Mouse (Mus musculus) kidney, embryonic 15.5 days (tissue): ENCODE measurements around the gene Mre11a. TPM values are rescaled to one million over a fixed set of nuclear protein-coding genes. Genes with fewer than 3 reads are reported as not detected.
"Not testable (repeated sequence)": the region's sequence is repeated elsewhere in the genome, so short reads cannot be mapped to it uniquely, and the experiment has no call there.

Experiments
- ATAC-seq: fragments of 200-750 bp; cut with Nextera tagmentation; replicated peaks from 2 replicates; pipeline ENCODE4 v1.8.0; 2017; ENCODE audit warnings: moderate TSS enrichment; ENCODE audit not compliant: low FRiP score
- H3K27ac ChIP-seq: fragments of 300-500 bp; sonication (generic); 2 replicates; pipeline ENCODE4 v1.5.1; 2015; ENCODE audit warnings: mild to moderate bottlenecking, inconsistent platforms
- H3K27me3 ChIP-seq: fragments of 300-500 bp; sonication (generic); 2 replicates; pipeline ENCODE4 v1.6.1; 2015; ENCODE audit warnings: inconsistent platforms
- H3K36me3 ChIP-seq: fragments of 300-500 bp; sonication (generic); 2 replicates; pipeline ENCODE4 v1.6.1; 2015; ENCODE audit warnings: inconsistent platforms
- H3K4me1 ChIP-seq: fragments of 300-500 bp; sonication (generic); 2 replicates; pipeline ENCODE4 v1.6.1; 2015; ENCODE audit warnings: inconsistent platforms
- H3K4me2 ChIP-seq: fragments of 300-500 bp; sonication (generic); 2 replicates; pipeline ENCODE4 v1.6.1; 2015; ENCODE audit warnings: moderate library complexity, mild to moderate bottlenecking, inconsistent platforms
- H3K4me3 ChIP-seq: fragments of 300-500 bp; sonication (generic); replicated peaks from 2 replicates; pipeline ENCODE4 v1.5.1; 2015; ENCODE audit warnings: mild to moderate bottlenecking, inconsistent platforms
- H3K9ac ChIP-seq: fragments of 300-500 bp; sonication (generic); 2 replicates; pipeline ENCODE4 v1.6.1; 2015; ENCODE audit warnings: mild to moderate bottlenecking, inconsistent platforms
- H3K9me3 ChIP-seq: fragments of 300-500 bp; sonication (generic); replicated peaks from 2 replicates; pipeline ENCODE4 v1.6.1; 2016; ENCODE audit warnings: inconsistent platforms
- WGBS: fragments of 180-500 bp; shearing (Covaris S2); methylation state at CpG from one replicate; pipeline ENCODE4 v1.1.7; 2015; ENCODE audit warnings: mixed read lengths; 5-methylcytosine and 5-hydroxymethylcytosine counted together
- polyA plus RNA-seq: library from polyadenylated mRNA; unstranded; fragments of >200 nt; fragmentation: Nextera tagmentation; extraction: Ambion mirVana; gene quantifications from 2 replicates; pipeline ENCODE4 v1.2.1, GENCODE M21; 2015

The Mre11a gene
- polyA plus RNA-seq, 1 experiment from 2014 or later = 26.0 TPM

DNA sequence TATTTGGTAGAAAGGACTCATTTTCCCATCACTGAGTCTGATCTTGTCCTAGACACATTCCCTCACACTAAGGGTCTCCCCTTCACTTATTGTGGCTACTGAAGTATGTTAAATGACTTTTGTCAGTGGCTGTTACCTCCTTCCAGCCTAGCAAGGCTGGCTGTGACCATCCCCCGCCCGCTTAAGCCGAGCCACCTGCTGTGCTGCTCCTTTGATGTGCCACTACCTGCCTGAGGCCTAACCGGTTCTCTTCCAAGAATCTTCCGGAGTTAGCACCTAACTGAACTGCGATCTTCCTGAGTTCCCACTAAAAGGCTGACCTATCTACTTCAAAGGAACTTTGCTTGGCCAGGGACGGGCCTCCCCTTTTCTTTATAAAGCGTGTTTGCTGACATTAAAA is 92.1 kb downstream of the Mre11a start:
- H3K27me3 ChIP-seq, H3K4me2 ChIP-seq, H3K27ac ChIP-seq, H3K4me3 ChIP-seq, H3K9ac ChIP-seq, H3K9me3 ChIP-seq, ATAC-seq, H3K36me3 ChIP-seq: not testable (repeated sequence)
- peaks cover 11% of the 10 kb centered on the region; the same call in 1 of the 2 replicates for H3K4me1 ChIP-seq
- WGBS = 29% methylated on average over 8 of the region's 8 CpGs

DNA sequence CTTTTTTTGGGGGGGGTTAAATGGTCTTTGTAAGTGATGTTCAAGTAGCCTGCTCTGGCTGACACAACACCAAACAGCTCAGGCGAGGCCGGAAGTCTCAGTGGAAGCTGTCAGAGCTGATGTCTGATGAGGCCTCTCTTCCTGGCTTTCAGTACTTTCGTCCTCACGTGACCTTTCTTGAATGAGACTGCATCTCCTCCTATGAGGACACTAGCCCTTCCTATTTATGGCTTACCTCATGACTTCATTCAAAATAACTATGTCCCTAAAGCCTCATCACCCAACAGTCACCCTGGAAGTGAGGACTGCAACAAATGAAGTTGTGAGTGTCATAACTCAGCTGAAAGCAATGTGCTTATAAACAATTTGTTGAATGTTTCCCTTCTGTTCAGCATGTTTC is 100.2 kb downstream of the Mre11a start:
- no peak overlapping the region for H3K27ac ChIP-seq
- no peak overlapping the region for H3K4me3 ChIP-seq
- no peak overlapping the region for H3K4me2 ChIP-seq
- no peak for ATAC-seq
- H3K4me1 ChIP-seq = peaks cover 7% of the 10 kb centered on the region; the same call in 1 of the 2 replicates
- 76% methylated on average over 4 of the region's 4 CpGs for WGBS
- H3K9me3 ChIP-seq = no peaks in the 10 kb centered on the region
- H3K9ac ChIP-seq = no peak overlapping the region
- no peaks in the 10 kb centered on the region for H3K27me3 ChIP-seq
- no peaks in the 10 kb centered on the region for H3K36me3 ChIP-seq

DNA sequence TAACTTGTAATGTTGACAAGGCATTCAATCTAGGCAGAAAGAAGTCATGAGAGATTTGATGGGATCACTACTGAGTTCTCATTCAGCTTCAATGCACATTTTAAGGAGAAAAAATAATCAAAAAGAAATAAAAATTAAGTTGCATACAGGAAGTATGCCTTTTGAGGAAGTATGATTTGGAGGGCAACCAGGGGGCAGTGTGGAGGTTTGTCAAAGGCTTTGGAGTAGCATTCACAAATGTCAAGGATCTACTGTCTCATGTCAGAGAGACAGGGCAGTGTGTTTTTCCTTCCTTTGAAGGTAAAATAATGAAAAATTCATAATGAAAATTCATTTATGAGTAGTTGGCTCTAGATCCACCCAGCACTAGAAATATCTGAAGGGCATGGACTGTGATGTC is 100.7 kb downstream of the Mre11a start:
- Histone ChIP-seq H3K4me2 (no peak overlapping the region), H3K4me1 (peaks cover 7% of the 10 kb centered on the region; the same call in 1 of the 2 replicates)
- ATAC-seq = no peak

DNA sequence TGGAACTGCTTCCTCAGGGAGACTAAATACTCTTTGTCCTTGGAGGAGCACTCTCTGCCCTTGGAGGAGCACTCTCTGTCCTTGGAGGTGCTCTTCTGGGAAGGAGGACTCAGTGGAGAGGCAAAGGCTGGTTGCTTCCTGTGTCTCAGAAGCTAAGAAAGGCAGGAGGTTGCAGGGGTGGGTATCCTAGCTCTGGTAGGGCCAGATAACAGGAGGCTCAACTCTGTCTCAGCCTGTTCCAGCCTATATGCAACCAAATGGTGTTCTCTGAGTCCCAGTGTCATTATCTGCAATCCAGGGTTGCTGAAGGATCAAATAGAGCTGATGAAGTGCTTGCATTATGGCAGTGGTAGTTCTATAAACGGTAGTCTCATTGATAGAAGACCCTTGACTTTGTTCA is 101.5 kb downstream of the Mre11a start:
- no peak overlapping the region for H3K4me3 ChIP-seq
- no peak overlapping the region for H3K27ac ChIP-seq
- peaks cover 7% of the 10 kb centered on the region; the same call in 1 of the 2 replicates for H3K4me1 ChIP-seq
- ATAC-seq = no peak
- H3K9ac ChIP-seq = no peak overlapping the region
- no peaks in the 10 kb centered on the region for H3K27me3 ChIP-seq
- no peaks in the 10 kb centered on the region for H3K9me3 ChIP-seq
- H3K4me2 ChIP-seq = no peak overlapping the region
- WGBS = 88% methylated on average over 1 of the region's 1 CpGs
- no peaks in the 10 kb centered on the region for H3K36me3 ChIP-seq

More for the DNA sequence above, 100.7 kb downstream of the Mre11a start:
- H3K4me3 ChIP-seq = no peak overlapping the region
- no peak overlapping the region for H3K27ac ChIP-seq
- no peaks in the 10 kb centered on the region for H3K27me3 ChIP-seq
- H3K9ac ChIP-seq = no peak overlapping the region
- H3K36me3 ChIP-seq = no peaks in the 10 kb centered on the region
- H3K9me3 ChIP-seq = no peaks in the 10 kb centered on the region

Other genes starting within 250 kb of the Mre11a start
- 20.4 and 23.3 TPM in 2 replicates for gene Amotl1, start 139.6 kb upstream of the Mre11a start, polyA plus RNA-seq
- 0.05 TPM in 1 of 2 replicates, not detected in the other for gene Piwil4, start 43.9 kb upstream of the Mre11a start, polyA plus RNA-seq
- 3.2 TPM in 2 replicates for gene Fut4, start 32.3 kb upstream of the Mre11a start, polyA plus RNA-seq
- not detected in 2 replicates for gene 1700012B09Rik, start 13.6 kb upstream of the Mre11a start, polyA plus RNA-seq
- 43.0 and 45.7 TPM in 2 replicates for gene Ankrd49, start 202 bp downstream of the Mre11a start, polyA plus RNA-seq
- 0.59 and 0.84 TPM in 2 replicates for gene Gpr83, start 75.6 kb downstream of the Mre11a start, polyA plus RNA-seq
- gene Izumo1r, start 119.3 kb downstream of the Mre11a start, polyA plus RNA-seq = 0.16 and 0.21 TPM in 2 replicates